Comparison of ENCODE assay signal across 21 mouse cellular contexts in the genomic region with DNA sequence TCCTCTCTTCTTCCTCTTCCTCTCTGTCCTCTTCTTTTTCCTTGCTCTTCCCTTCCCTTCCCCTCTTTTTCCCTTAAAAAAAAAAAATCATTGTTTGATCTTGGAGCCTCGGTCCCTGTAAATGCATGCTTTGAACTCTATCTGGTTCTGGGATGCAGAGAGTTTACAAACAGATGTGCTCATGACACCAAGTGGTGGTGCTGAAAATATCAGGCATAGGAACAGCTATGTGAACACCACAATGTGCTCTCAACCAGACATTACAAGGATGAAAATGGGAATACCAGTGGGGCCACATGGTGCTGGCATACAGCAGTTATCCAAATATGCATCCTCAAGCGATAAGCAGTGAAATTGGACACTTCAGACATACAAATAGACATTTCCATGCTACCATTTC. TPM values are rescaled to one million over a fixed set of nuclear protein-coding genes. Genes with fewer than 3 reads are reported as not detected.
DNase-seq lines count a peak whose midpoint lies in the region; ATAC-seq and TF ChIP-seq lines count a peak whose summit lies in the region.
"Had no signal": no experiment of that assay in that cellular context is flagged by ENCODE, and none has a peak within 500 bp of the region (broad histone marks: within the 10 kb centered on the region; RNA-seq: fewer than 3 reads in every experiment).

No protein-coding gene starts in this region.

- TF ChIP-seq CTCF in heart, postnatal 0 days (IDR thresholded peaks at IDR 0.05; ENCODE audit: low read depth), result peak; percentile 16; the same call in 1 of the 2 replicates
- TF ChIP-seq CTCF in MEL (IDR thresholded peaks at IDR 0.05 in 2 of 3, conservative IDR thresholded peaks at IDR 0.05 in 1 of 3; ENCODE audit: control insufficient read depth in 1 of 3, insufficient read depth in 1 of 3, low read depth in 2 of 3, low read length in 3 of 3, poor library complexity in 1 of 3, severe bottlenecking in 1 of 3), result no peak; a peak in 1 of 6 replicates
- no peak for TF ChIP-seq CTCF in brain, embryonic 14.5 days (IDR thresholded peaks at IDR 0.05; ENCODE audit: borderline replicate concordance, extremely low read depth, insufficient read depth, insufficient read length)

- no peak overlapping the region for H3K27ac ChIP-seq in heart, postnatal 0 days (ENCODE audit: low read depth)
- no peak overlapping the region for H3K27ac ChIP-seq in heart, embryonic 10.5 days
- H3K27ac ChIP-seq in midbrain, embryonic 14.5 days (replicated peaks; ENCODE audit: low read depth, low read length), result no peak overlapping the region
- no peak overlapping the region for H3K27ac ChIP-seq in midbrain, embryonic 16.5 days (ENCODE audit: low read length)
- no peak overlapping the region for H3K27ac ChIP-seq in MEL (ENCODE audit: control insufficient read depth, low read depth, low read length)
- H3K27ac ChIP-seq in liver, embryonic 11.5 days (ENCODE audit: low read depth, low read length), result no peak overlapping the region
- H3K27ac ChIP-seq: embryonic facial prominence, embryonic 13.5 days; forebrain, embryonic 15.5 days; heart, embryonic 15.5 days; hindbrain, embryonic 10.5 days had no signal

- H3K9me3 ChIP-seq in heart, postnatal 0 days (replicated peaks; ENCODE audit: control insufficient read depth, low read length), result no peaks in the 10 kb centered on the region
- H3K9me3 ChIP-seq in heart, embryonic 10.5 days, result no peaks in the 10 kb centered on the region
- H3K9me3 ChIP-seq in midbrain, embryonic 14.5 days (ENCODE audit: control insufficient read depth, low read length), result no peaks in the 10 kb centered on the region
- no peaks in the 10 kb centered on the region for H3K9me3 ChIP-seq in midbrain, embryonic 16.5 days (replicated peaks; ENCODE audit: control insufficient read depth, low read length, poor library complexity, severe bottlenecking)
- no peaks in the 10 kb centered on the region for H3K9me3 ChIP-seq in MEL (replicated peaks; ENCODE audit: insufficient read depth, low read length)
- no peaks in the 10 kb centered on the region for H3K9me3 ChIP-seq in liver, embryonic 11.5 days (ENCODE audit: control insufficient read depth, low read length)
- H3K9me3 ChIP-seq: embryonic facial prominence, embryonic 13.5 days; forebrain, embryonic 15.5 days; G1E; heart, embryonic 15.5 days; hindbrain, embryonic 10.5 days had no signal

- peak; percentile 8 for DNase-seq in heart, postnatal 0 days (ENCODE audit: low spot score)
- DNase-seq in heart, embryonic 10.5 days (ENCODE audit: low spot score), result no peak
- peak; percentile 12 for DNase-seq in midbrain, embryonic 14.5 days
- no peak for DNase-seq in MEL (ENCODE audit: low read depth, low spot score)
- DNase-seq in brain, embryonic 14.5 days (ENCODE audit: low read depth), result peak; percentile 13
- no peak for DNase-seq in liver, embryonic 11.5 days (ENCODE audit: low spot score)
- DNase-seq: adrenal gland, adult 2 months; cerebellum, postnatal 10 days; kidney, adult 9 months; kidney, postnatal 4 days; layer of hippocampus, postnatal 36 days; lung, adult 18-20 months; lung, postnatal 14 days; right cerebral cortex, postnatal 4 days; thymus, postnatal 25 days had no signal

- no peak for ATAC-seq in heart, postnatal 0 days (ENCODE audit: insufficient read depth, low read depth)
- no peak for ATAC-seq in midbrain, embryonic 14.5 days (ENCODE audit: low FRiP score, low TSS enrichment)
- ATAC-seq in midbrain, embryonic 16.5 days, result no peak
- ATAC-seq in liver, embryonic 11.5 days (replicated peaks; ENCODE audit: low FRiP score), result no peak

- no peak; the same call in 1 of the 2 replicates for TF ChIP-seq RAD21 in MEL (IDR thresholded peaks at IDR 0.05; ENCODE audit: low read depth, low read length)

- no peak overlapping the region for H3K4me2 ChIP-seq in heart, postnatal 0 days (ENCODE audit: low read depth, low read length)
- H3K4me2 ChIP-seq in midbrain, embryonic 14.5 days (ENCODE audit: low read length), result no peak overlapping the region
- no peak overlapping the region for H3K4me2 ChIP-seq in midbrain, embryonic 16.5 days (ENCODE audit: low read length)
- H3K4me2 ChIP-seq in liver, embryonic 11.5 days, result no peak overlapping the region
- H3K4me2 ChIP-seq: embryonic facial prominence, embryonic 13.5 days; forebrain, embryonic 15.5 days; heart, embryonic 15.5 days had no signal

- H3K4me3 ChIP-seq in heart, postnatal 0 days (ENCODE audit: low read depth, low read length), result no peak overlapping the region
- H3K4me3 ChIP-seq in heart, embryonic 10.5 days, result no peak overlapping the region
- no peak overlapping the region for H3K4me3 ChIP-seq in midbrain, embryonic 14.5 days (replicated peaks; ENCODE audit: low read depth, low read length)
- H3K4me3 ChIP-seq in midbrain, embryonic 16.5 days (ENCODE audit: low read depth, low read length), result no peak overlapping the region
- H3K4me3 ChIP-seq in MEL (ENCODE audit: control insufficient read depth in 1 of 2, insufficient read depth in 1 of 2, low read depth in 2 of 2, low read length in 2 of 2), result no peak overlapping the region
- H3K4me3 ChIP-seq in liver, embryonic 11.5 days (ENCODE audit: low read depth, low read length), result no peak overlapping the region
- H3K4me3 ChIP-seq: embryonic facial prominence, embryonic 13.5 days; forebrain, embryonic 15.5 days; heart, embryonic 15.5 days; hindbrain, embryonic 10.5 days had no signal

- no peak overlapping the region for H3K9ac ChIP-seq in heart, postnatal 0 days (replicated peaks; ENCODE audit: low read depth, low read length)
- H3K9ac ChIP-seq in midbrain, embryonic 14.5 days (replicated peaks; ENCODE audit: low read length), result no peak overlapping the region
- H3K9ac ChIP-seq in midbrain, embryonic 16.5 days (ENCODE audit: low read depth, low read length), result no peak overlapping the region
- H3K9ac ChIP-seq in MEL (ENCODE audit: control insufficient read depth, low read depth, low read length, poor library complexity, severe bottlenecking), result no peak overlapping the region
- no peak overlapping the region for H3K9ac ChIP-seq in liver, embryonic 11.5 days (ENCODE audit: low read depth, low read length)
- H3K9ac ChIP-seq: embryonic facial prominence, embryonic 13.5 days; forebrain, embryonic 15.5 days; heart, embryonic 15.5 days had no signal

- H3K4me1 ChIP-seq in heart, postnatal 0 days (ENCODE audit: control insufficient read depth, insufficient read depth), result no peaks in the 10 kb centered on the region
- no peaks in the 10 kb centered on the region for H3K4me1 ChIP-seq in heart, embryonic 10.5 days
- no peaks in the 10 kb centered on the region for H3K4me1 ChIP-seq in midbrain, embryonic 14.5 days (ENCODE audit: control insufficient read depth, insufficient read depth, low read length)
- no peaks in the 10 kb centered on the region for H3K4me1 ChIP-seq in midbrain, embryonic 16.5 days (ENCODE audit: control insufficient read depth, insufficient read depth, low read length)
- no peaks in the 10 kb centered on the region for H3K4me1 ChIP-seq in MEL (ENCODE audit: control insufficient read depth in 1 of 2, insufficient read depth in 2 of 2, low read length in 2 of 2)
- H3K4me1 ChIP-seq in liver, embryonic 11.5 days (replicated peaks; ENCODE audit: control insufficient read depth, insufficient read depth, low read length), result no peaks in the 10 kb centered on the region
- H3K4me1 ChIP-seq: embryonic facial prominence, embryonic 13.5 days; forebrain, embryonic 15.5 days; heart, embryonic 15.5 days; hindbrain, embryonic 10.5 days had no signal

- no peaks in the 10 kb centered on the region for H3K27me3 ChIP-seq in heart, postnatal 0 days (ENCODE audit: control insufficient read depth, insufficient read depth, low read length)
- H3K27me3 ChIP-seq in heart, embryonic 10.5 days (ENCODE audit: insufficient read depth, poor library complexity, severe bottlenecking), result no peaks in the 10 kb centered on the region
- H3K27me3 ChIP-seq in midbrain, embryonic 14.5 days (ENCODE audit: control insufficient read depth, insufficient read depth, low read length), result no peaks in the 10 kb centered on the region
- H3K27me3 ChIP-seq in midbrain, embryonic 16.5 days (ENCODE audit: control insufficient read depth, insufficient read depth, low read depth, low read length), result no peaks in the 10 kb centered on the region
- H3K27me3 ChIP-seq in MEL (ENCODE audit: control insufficient read depth in 1 of 2, insufficient read depth in 2 of 2, low read length in 2 of 2), result no peaks in the 10 kb centered on the region
- no peaks in the 10 kb centered on the region for H3K27me3 ChIP-seq in liver, embryonic 11.5 days (replicated peaks; ENCODE audit: control insufficient read depth, insufficient read depth, low read length)
- H3K27me3 ChIP-seq: embryonic facial prominence, embryonic 13.5 days; forebrain, embryonic 15.5 days; heart, embryonic 15.5 days had no signal

- no peak for TF ChIP-seq EP300 in heart, postnatal 0 days (IDR thresholded peaks at IDR 0.05; ENCODE audit: low read depth)
- TF ChIP-seq EP300 in MEL (IDR thresholded peaks at IDR 0.05; ENCODE audit: low read depth in 1 of 2, low read length in 2 of 2), result no peak

- no peaks in the 10 kb centered on the region for H3K36me3 ChIP-seq in heart, postnatal 0 days (replicated peaks; ENCODE audit: control insufficient read depth, insufficient read depth, low read length)
- H3K36me3 ChIP-seq in heart, embryonic 10.5 days, result no peaks in the 10 kb centered on the region
- H3K36me3 ChIP-seq in midbrain, embryonic 14.5 days (ENCODE audit: control insufficient read depth, insufficient read depth, low read length), result no peaks in the 10 kb centered on the region
- H3K36me3 ChIP-seq in midbrain, embryonic 16.5 days (ENCODE audit: control insufficient read depth, insufficient read depth, low read length), result no peaks in the 10 kb centered on the region
- no peaks in the 10 kb centered on the region for H3K36me3 ChIP-seq in MEL (ENCODE audit: control insufficient read depth in 1 of 2, insufficient read depth in 2 of 2, low read length in 2 of 2)
- no peaks in the 10 kb centered on the region for H3K36me3 ChIP-seq in liver, embryonic 11.5 days (ENCODE audit: control insufficient read depth, insufficient read depth, low read length)
- H3K36me3 ChIP-seq: embryonic facial prominence, embryonic 13.5 days; forebrain, embryonic 15.5 days; G1E; heart, embryonic 15.5 days; hindbrain, embryonic 10.5 days had no signal

- H3K79me2 ChIP-seq in MEL (ENCODE audit: control insufficient read depth, insufficient read depth, low read length, poor library complexity), result no peaks in the 10 kb centered on the region

- WGBS in heart, postnatal 0 days, result 68% methylated on average over 2 of the region's 2 CpGs
- 79% methylated on average over 2 of the region's 2 CpGs for WGBS in heart, embryonic 10.5 days
- WGBS in midbrain, embryonic 14.5 days, result 73% methylated on average over 2 of the region's 2 CpGs
- WGBS in midbrain, embryonic 16.5 days, result 67% methylated on average over 2 of the region's 2 CpGs
- 70% methylated on average over 2 of the region's 2 CpGs for WGBS in liver, embryonic 11.5 days

- TF ChIP-seq POLR2A in MEL (IDR thresholded peaks at IDR 0.05; ENCODE audit: control insufficient read depth in 1 of 2, insufficient read depth in 1 of 2, low read depth in 1 of 2, low read length in 2 of 2, poor library complexity in 1 of 2), result no peak
- no peak for TF ChIP-seq POLR2A in brain, embryonic 14.5 days (IDR thresholded peaks at IDR 0.05; ENCODE audit: borderline replicate concordance, extremely low read depth, insufficient read depth, insufficient read length, poor library complexity, severe bottlenecking)

RNA-seq across cellular contexts. Expression of a gene that starts 18.1 kb away (rescaled TPM):
- total RNA-seq in heart, postnatal 0 days (2014; rRNA removed; ENCODE audit: low replicate concordance), result 6.5 and 8.1 TPM in 2 replicates
- 7.1 and 7.6 TPM in 2 replicates for polyA plus RNA-seq in heart, postnatal 0 days (2015; fragmentation: Nextera tagmentation; extraction: Ambion mirVana)
- polyA plus RNA-seq in heart, embryonic 10.5 days (2016; fragmentation: Nextera tagmentation; extraction: Ambion mirVana), result 7.9 and 10.9 TPM in 2 replicates
- polyA plus RNA-seq in midbrain, embryonic 14.5 days (2014; fragmentation: Nextera tagmentation; extraction: Ambion mirVana), result 14.3 and 20.5 TPM in 2 replicates
- polyA plus RNA-seq in midbrain, embryonic 16.5 days (2015; fragmentation: Nextera tagmentation; extraction: Ambion mirVana), result 16.6 and 17.9 TPM in 2 replicates
- 8.4 and 9.6 TPM in 2 replicates for total RNA-seq in MEL (2012; rRNA removed)
- 1 to 10 TPM in 1 of 2 experiments, not detected in 1; 7.5 TPM for polyA plus RNA-seq in MEL (2012; ENCODE audit: insufficient read depth in 1 of 2, insufficient read length in 2 of 2, low read depth in 1 of 2, low replicate concordance in 2 of 2, missing spikeins in 1 of 2)
- polyA plus RNA-seq in brain, embryonic 14.5 days (2012; rRNA removed), result 9.6 and 12.3 TPM in 2 replicates
- polyA plus RNA-seq in liver, embryonic 11.5 days (2014; fragmentation: Nextera tagmentation; extraction: Ambion mirVana), result 9.9 and 10.5 TPM in 2 replicates

Comparison
In these comparisons a context has a peak if more than half of its experiments do, and no peak if none do; other contexts are left out.
1. DNase-seq: peak in heart, postnatal 0 days (single experiment), midbrain, embryonic 14.5 days (single experiment) and brain, embryonic 14.5 days (single experiment); none in heart, embryonic 10.5 days (single experiment), MEL (single experiment) and liver, embryonic 11.5 days (single experiment).